Mouse (Mus musculus) neural tube, embryonic 15.5 days (tissue): ENCODE data around the gene Fgfr2. TPM values are rescaled to one million over a fixed set of nuclear protein-coding genes. Genes with fewer than 3 reads are reported as not detected.
A peak's percentile ranks its signal among the peaks of the same experiment; 100 is the strongest.
"Not testable (repeated sequence)": the region's sequence is repeated elsewhere in the genome, so short reads cannot be mapped to it uniquely, and the experiment has no call there.

Experiments used
- ATAC-seq: fragments of 200-750 bp; cut with Nextera tagmentation; 2 replicates; pipeline ENCODE4 v1.8.0; 2017; ENCODE audit warnings: mild to moderate bottlenecking, moderate TSS enrichment, moderate library complexity; ENCODE audit not compliant: low FRiP score
- H3K27ac ChIP-seq: fragments of 300-500 bp; sonication (generic); replicated peaks from 2 replicates; pipeline ENCODE4 v1.5.1; 2015; ENCODE audit warnings: mild to moderate bottlenecking, inconsistent platforms
- H3K27me3 ChIP-seq: fragments of 300-500 bp; sonication (generic); replicated peaks from 2 replicates; pipeline ENCODE4 v1.6.1; 2015; ENCODE audit warnings: inconsistent platforms
- H3K36me3 ChIP-seq: fragments of 300-500 bp; sonication (generic); 2 replicates; pipeline ENCODE4 v1.6.1; 2015; ENCODE audit warnings: inconsistent platforms
- H3K4me1 ChIP-seq: fragments of 300-500 bp; sonication (generic); 2 replicates; pipeline ENCODE4 v1.6.1; 2015; ENCODE audit warnings: inconsistent platforms
- H3K4me2 ChIP-seq: fragments of 300-500 bp; sonication (generic); 2 replicates; pipeline ENCODE4 v1.6.1; 2015; ENCODE audit warnings: inconsistent platforms, mild to moderate bottlenecking, moderate library complexity
- H3K4me3 ChIP-seq: fragments of 300-500 bp; sonication (generic); replicated peaks from 2 replicates; pipeline ENCODE4 v1.5.1; 2015; ENCODE audit warnings: mild to moderate bottlenecking, inconsistent platforms
- H3K9ac ChIP-seq: fragments of 300-500 bp; sonication (generic); replicated peaks from 2 replicates; pipeline ENCODE4 v1.6.1; 2015; ENCODE audit warnings: mild to moderate bottlenecking, inconsistent platforms
- H3K9me3 ChIP-seq: fragments of 300-500 bp; sonication (generic); replicated peaks from 2 replicates; pipeline ENCODE4 v1.6.1; 2016; ENCODE audit warnings: inconsistent platforms
- WGBS: fragments of 180-500 bp; shearing (Covaris S2); methylation state at CpG from one replicate; pipeline ENCODE4 v1.1.7; 2015; ENCODE audit warnings: mixed read lengths; 5-methylcytosine and 5-hydroxymethylcytosine counted together
- polyA plus RNA-seq: library from polyadenylated mRNA; unstranded; fragments of >200 nt; fragmentation: Nextera tagmentation; extraction: Ambion mirVana; gene quantifications from 2 replicates; pipeline ENCODE4 v1.2.1, GENCODE M21; 2015

Gene Fgfr2
- polyA plus RNA-seq, 1 experiment from 2014 or later: 21.2 TPM

DNA sequence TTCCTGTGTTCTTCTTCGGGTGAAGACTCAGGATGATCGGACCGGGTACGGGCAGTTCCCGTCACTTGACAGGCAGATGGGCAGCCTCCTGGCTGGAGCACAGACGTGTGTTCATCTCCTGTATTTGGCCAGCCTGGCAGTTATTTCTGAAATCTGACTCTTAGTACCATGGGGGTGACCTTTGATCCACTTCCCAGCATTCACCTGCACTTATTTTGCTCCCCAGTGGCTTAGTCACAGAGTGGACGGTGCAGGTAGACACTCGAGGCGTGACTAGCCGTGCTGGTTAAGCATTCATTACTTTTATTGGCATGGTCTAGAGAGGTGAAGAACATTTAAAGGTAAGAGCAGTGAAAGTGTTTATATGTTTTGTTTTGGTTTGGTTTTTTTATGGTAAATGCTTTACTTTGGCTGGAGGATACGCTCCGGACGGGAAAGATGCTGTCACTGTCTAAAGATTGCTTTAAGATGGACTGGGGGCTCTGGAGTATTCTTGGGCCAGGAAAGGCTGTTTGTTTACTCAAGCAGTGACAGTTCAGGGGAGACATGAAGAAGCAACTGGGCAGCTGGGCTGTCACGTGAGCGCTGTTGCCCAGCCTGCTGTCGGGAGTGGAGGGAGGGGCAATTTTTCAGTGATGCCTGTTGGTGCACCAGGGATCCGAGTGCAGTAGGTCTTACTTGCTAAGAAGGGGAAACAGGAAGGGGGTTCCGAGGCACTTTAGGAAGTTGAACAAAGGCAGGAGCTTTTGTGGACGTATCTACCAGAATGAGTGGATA, 2526.9 kb downstream of the Fgfr2 start:
- H3K27ac ChIP-seq, H3K4me2 ChIP-seq, H3K9ac ChIP-seq, H3K36me3 ChIP-seq, H3K27me3 ChIP-seq, H3K4me3 ChIP-seq, H3K9me3 ChIP-seq, ATAC-seq: not testable (repeated sequence)
- WGBS: 61% methylated on average over 9 of the region's 19 CpGs
- H3K4me1 ChIP-seq: peaks cover 15% of the 10 kb centered on the region

DNA sequence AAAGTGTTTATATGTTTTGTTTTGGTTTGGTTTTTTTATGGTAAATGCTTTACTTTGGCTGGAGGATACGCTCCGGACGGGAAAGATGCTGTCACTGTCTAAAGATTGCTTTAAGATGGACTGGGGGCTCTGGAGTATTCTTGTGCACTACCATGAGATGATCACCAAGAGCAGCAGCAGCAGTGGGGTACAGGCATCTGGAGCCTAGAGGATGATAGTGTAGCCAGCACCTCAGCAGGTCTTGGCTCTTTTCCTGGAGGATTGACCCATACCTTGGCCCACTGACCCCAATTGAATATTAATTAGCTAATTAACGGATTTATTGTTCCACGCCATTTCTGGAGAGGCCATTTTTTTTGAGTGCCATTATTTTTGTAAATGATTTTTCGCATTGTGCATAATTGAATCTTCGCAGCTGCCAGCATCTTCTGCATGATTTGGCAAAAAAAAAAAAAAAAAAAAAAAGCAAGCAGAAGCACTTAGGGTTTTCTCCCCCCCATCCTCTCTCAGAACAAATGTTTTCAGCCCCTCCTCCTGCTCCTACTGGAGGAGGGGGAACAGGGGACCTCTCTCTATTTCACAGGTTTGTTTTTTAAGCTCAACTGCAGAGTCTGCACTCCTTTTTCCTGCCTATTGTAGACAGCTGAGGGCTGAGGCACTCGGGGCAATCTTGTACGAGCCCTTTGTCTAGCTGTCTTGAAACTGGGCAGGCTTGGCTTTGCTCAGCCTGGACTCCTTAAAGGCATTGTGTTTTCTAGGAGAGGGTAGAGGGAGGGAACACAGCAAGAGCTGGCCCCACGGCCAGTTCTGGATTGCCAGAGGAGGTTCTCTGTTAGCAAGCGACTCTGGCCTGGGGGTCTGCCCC, 2529.5 kb downstream of the Fgfr2 start:
- not testable (repeated sequence) for H3K9ac ChIP-seq, H3K4me3 ChIP-seq, H3K27me3 ChIP-seq, H3K4me2 ChIP-seq, H3K9me3 ChIP-seq, H3K27ac ChIP-seq, H3K36me3 ChIP-seq
- peaks cover 15% of the 10 kb centered on the region for H3K4me1 ChIP-seq
- ATAC-seq: peak; percentile 28; the same call in 1 of the 2 replicates
- WGBS: 32% methylated on average over 8 of the region's 11 CpGs

DNA sequence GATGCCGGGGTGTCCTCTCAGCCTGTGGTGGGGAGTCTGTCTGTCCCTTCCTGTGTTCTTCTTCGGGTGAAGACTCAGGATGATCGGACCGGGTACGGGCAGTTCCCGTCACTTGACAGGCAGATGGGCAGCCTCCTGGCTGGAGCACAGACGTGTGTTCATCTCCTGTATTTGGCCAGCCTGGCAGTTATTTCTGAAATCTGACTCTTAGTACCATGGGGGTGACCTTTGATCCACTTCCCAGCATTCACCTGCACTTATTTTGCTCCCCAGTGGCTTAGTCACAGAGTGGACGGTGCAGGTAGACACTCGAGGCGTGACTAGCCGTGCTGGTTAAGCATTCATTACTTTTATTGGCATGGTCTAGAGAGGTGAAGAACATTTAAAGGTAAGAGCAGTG, 2530.2 kb downstream of the Fgfr2 start:
- not testable (repeated sequence) for H3K9ac ChIP-seq, H3K36me3 ChIP-seq, H3K4me3 ChIP-seq, H3K9me3 ChIP-seq, H3K27ac ChIP-seq, H3K27me3 ChIP-seq, H3K4me2 ChIP-seq
- H3K4me1 ChIP-seq: peaks cover 15% of the 10 kb centered on the region
- 0 out of 2 replicates have a peak, but pooled peaks have one; percentile 27 for ATAC-seq
- no CpG with 5 or more reads among the region's 11 CpGs for WGBS

DNA sequence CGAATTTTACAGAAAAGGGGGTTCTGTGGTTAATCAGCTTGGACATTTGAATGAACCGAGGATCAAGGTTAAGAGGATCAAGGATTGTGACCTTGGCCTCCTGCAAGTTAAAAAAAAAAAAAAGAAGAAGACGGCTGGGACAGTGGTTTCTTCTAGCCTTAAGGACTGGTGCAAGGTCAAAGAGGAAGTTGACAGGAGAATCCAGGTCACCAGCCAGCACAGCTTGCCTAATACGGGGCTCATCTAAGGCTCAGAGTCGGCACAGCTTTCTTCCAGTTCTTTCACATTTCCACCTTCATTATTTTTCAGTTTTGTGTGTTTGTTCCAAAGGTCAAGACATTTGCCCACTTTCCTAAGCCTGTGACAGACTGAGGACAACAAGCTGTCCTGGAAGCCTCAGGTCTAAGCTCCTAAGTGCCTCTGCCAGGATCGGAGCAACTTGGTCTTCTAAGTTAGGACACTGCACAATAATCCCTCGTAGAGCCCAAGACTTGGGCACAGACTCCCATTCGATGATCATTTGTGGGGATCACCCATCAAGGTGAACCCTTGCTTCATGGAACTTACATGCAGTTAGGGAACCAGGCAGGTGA, 2532.2 kb downstream of the Fgfr2 start:
- no peaks in the 10 kb centered on the region for H3K9me3 ChIP-seq
- H3K4me1 ChIP-seq: peaks cover 2% of the 10 kb centered on the region
- no peak overlapping the region for H3K27ac ChIP-seq
- no peak overlapping the region for H3K4me2 ChIP-seq
- no peak overlapping the region for H3K9ac ChIP-seq
- 81% methylated on average over 8 of the region's 8 CpGs for WGBS
- no peak for ATAC-seq
- no peaks in the 10 kb centered on the region for H3K36me3 ChIP-seq
- no peak overlapping the region for H3K4me3 ChIP-seq
- no peaks in the 10 kb centered on the region for H3K27me3 ChIP-seq

DNA sequence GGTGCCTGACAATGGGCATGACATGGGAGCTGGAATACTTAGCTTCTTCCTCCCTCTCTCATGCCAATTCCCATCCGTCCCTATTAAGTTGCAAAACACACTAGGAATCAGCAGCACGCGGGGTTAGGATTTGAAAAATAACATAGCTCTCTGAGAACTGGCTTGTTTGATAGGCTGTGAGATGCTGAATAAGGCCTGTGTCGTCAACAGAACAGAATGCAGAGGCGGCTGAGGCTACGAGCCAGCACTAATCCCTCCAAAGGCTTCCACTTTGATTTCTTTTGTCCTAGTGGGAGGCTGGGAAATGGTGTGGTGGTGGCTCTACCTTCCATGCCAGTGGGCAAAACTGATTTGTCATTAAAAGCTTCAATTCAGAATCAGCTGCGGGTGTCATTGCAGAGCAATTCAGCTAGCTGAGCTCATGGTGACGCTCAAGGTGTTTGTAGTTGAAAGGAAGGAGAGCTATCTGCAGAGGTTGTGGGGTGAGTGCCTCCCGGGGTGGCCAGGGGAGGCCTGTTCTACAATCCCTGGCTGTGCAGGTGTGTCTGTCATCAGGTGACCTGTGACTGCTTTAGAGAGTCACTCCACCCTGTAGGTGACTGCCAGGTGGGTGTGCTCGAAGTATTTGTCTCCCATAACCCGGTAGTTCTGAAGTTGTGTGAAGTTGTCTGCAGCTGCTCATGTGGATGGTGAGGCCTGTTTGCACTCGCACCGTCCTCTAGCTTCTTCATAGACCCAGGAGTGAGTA, 2532.9 kb downstream of the Fgfr2 start:
- no peak overlapping the region for H3K9ac ChIP-seq
- peaks cover 2% of the 10 kb centered on the region for H3K4me1 ChIP-seq
- no peak overlapping the region for H3K27ac ChIP-seq
- no peaks in the 10 kb centered on the region for H3K9me3 ChIP-seq
- H3K36me3 ChIP-seq: no peaks in the 10 kb centered on the region
- H3K4me3 ChIP-seq: no peak overlapping the region
- WGBS: 66% methylated on average over 13 of the region's 13 CpGs
- no peak for ATAC-seq
- H3K27me3 ChIP-seq: no peaks in the 10 kb centered on the region
- H3K4me2 ChIP-seq: no peak overlapping the region

DNA sequence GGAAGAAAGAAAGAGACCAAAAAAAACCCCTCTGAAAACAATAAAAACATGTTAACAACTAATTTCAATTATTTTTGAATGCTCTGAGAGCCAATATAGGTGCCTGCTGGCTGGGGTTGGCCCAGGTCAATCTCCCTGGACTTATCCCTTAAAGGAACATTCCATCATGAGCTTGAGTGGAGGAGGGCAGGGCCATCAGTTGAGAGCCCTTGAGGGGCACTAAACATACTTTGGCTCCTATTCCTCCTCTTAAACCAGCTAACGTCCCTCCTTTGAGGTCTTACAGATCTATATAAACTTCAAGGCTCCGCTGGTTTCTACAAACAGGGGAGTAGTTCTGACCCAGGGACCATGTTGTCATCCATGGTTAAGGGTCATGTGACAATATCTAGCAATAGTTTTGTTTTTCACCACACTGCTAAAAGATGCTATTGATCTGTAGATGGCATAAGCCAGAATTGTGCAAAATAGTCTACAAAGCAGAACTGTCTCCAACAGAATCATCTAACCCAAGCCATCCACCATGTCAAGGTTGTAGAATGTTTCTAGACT, 2536.6 kb downstream of the Fgfr2 start:
- H3K4me1 ChIP-seq: no peaks in the 10 kb centered on the region; the same call in 1 of the 2 replicates
- H3K36me3 ChIP-seq: no peaks in the 10 kb centered on the region
- H3K27ac ChIP-seq: no peak overlapping the region
- H3K4me3 ChIP-seq: no peak overlapping the region
- no peaks in the 10 kb centered on the region for H3K9me3 ChIP-seq
- H3K27me3 ChIP-seq: no peaks in the 10 kb centered on the region
- 93% methylated on average over 2 of the region's 2 CpGs for WGBS
- no peak for ATAC-seq
- H3K4me2 ChIP-seq: no peak overlapping the region
- no peak overlapping the region for H3K9ac ChIP-seq

DNA sequence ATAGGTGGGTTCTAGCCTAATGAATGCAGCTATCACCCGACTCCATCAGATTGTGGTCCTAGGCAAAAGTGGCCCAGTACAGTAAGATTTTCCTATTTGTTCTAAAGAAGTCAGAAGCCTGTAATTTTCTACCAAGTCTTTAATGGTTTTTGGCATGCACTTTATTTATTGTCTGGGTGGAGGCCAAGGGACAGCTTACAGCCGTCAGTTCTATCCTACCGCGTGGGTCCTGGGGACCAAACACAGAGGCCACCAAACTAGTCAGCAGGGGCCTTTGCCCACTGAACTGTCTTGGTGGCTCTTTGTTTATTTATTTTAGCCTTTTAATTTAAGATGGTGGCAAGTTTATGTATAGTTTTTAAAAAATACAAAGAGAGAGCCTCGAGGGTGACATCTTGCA, 2544.5 kb downstream of the Fgfr2 start:
- 73% methylated on average over 5 of the region's 5 CpGs for WGBS
- H3K4me3 ChIP-seq: no peak overlapping the region
- H3K27ac ChIP-seq: no peak overlapping the region
- no peaks in the 10 kb centered on the region for H3K36me3 ChIP-seq
- ATAC-seq: no peak
- H3K9me3 ChIP-seq: no peaks in the 10 kb centered on the region
- peaks cover 17% of the 10 kb centered on the region for H3K4me1 ChIP-seq
- no peak overlapping the region for H3K4me2 ChIP-seq
- H3K27me3 ChIP-seq: no peaks in the 10 kb centered on the region
- no peak overlapping the region for H3K9ac ChIP-seq

DNA sequence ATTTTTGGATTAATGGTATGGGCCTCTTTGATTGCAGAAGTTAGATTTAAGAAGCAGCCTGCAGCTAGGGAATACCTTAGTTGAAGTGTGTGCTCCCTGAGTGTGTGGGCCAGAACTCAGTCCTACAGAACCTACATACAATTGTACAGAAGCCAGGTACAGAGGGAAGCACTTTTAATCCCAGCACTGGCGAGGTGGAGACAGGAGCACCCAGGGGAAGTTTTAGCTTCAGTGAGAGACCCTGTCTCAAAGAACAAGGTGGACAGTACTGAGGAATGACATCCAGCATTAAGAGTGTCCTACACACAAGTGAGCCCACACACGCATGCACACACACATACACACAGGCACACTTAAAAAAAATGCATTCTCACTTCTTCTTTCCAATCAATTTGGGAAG, 2545.1 kb downstream of the Fgfr2 start:
- H3K9ac ChIP-seq: no peak overlapping the region
- no peaks in the 10 kb centered on the region for H3K27me3 ChIP-seq
- no peak overlapping the region for H3K27ac ChIP-seq
- H3K36me3 ChIP-seq: no peaks in the 10 kb centered on the region
- ATAC-seq: no peak
- no peaks in the 10 kb centered on the region for H3K9me3 ChIP-seq
- no peak overlapping the region for H3K4me3 ChIP-seq
- no peak overlapping the region for H3K4me2 ChIP-seq
- H3K4me1 ChIP-seq: peaks cover 17% of the 10 kb centered on the region
- WGBS: 95% methylated on average over 2 of the region's 2 CpGs

DNA sequence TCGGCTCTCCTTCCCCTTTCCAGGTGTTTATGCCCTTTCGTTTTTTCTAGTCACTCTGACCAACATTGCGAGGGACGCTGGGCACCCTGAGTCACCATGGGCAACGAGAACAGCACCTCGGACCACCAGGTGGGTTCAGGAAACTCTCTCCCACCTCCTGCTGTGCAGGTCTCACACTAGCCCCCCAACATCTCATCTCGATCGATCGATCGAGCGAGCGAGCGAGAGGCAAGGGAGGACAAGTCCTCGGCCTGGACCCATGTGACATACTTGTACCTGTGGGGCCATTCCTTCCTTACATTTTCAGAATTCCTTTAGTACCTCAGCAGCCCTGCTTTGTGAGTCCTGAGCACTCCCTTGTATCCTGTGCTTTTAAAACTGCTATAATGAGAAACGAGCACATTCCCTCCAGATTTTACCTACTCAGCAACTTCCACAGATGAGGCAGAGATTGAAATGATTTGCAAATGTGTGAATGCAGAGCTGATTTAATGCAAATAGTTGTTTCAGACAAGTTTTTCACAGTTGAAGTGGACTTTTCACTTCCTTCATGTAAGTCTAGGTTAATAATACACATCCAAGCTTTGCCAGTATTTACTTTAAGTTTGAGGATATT, 2545.7 kb downstream of the Fgfr2 start, which contains the start of gene Tacc2:
Gene Tacc2 (plus strand): TSS at position 51 of the 616 bp plus-strand sequence.
- Histone ChIP-seq H3K4me2 (peak within 1 kb of the TSS; percentile 30), H3K9ac (no peak within 1 kb of the TSS), H3K4me1 (peaks cover 17% of the 10 kb centered on the region), H3K9me3 (no peaks in the 10 kb centered on the region), H3K27ac (no peak within 1 kb of the TSS; the same call in 1 of the 2 replicates), H3K4me3 (no peak within 1 kb of the TSS), H3K36me3 (no peaks in the 10 kb centered on the region), H3K27me3 (no peaks in the 10 kb centered on the region)
- no peak for ATAC-seq
- 55% methylated on average over 15 of the region's 15 CpGs for WGBS

DNA sequence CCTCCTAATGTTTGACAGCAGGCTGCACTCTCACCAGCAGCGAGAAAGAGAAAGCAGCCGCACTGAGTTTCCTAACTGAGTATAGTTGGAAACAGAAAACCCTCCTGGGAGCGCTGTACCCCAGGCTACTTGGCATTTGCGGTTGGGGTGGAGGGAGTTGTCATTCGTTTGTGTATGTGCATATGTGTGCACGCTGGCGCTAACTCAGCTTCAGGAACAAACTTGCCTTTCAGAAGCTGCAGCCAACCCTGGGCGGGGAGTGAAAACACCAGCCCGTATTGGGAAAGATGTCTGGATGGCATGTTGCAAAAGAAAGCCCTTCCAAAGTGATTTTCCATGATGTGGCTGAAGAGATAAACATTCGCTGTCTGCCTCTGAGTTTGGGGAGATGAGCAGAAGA, 2546.2 kb downstream of the Fgfr2 start:
- no peaks in the 10 kb centered on the region for H3K9me3 ChIP-seq
- peak overlapping the region; percentile 30 for H3K4me2 ChIP-seq
- H3K4me3 ChIP-seq: no peak overlapping the region
- H3K4me1 ChIP-seq: peaks cover 17% of the 10 kb centered on the region
- H3K27me3 ChIP-seq: no peaks in the 10 kb centered on the region
- 32% methylated on average over 10 of the region's 10 CpGs for WGBS
- H3K36me3 ChIP-seq: no peaks in the 10 kb centered on the region
- no peak overlapping the region; the same call in 1 of the 2 replicates for H3K27ac ChIP-seq
- H3K9ac ChIP-seq: no peak overlapping the region
- ATAC-seq: no peak
